Mouse (Mus musculus): Measurements from ENCODE around the gene Gm17617.

DNA sequence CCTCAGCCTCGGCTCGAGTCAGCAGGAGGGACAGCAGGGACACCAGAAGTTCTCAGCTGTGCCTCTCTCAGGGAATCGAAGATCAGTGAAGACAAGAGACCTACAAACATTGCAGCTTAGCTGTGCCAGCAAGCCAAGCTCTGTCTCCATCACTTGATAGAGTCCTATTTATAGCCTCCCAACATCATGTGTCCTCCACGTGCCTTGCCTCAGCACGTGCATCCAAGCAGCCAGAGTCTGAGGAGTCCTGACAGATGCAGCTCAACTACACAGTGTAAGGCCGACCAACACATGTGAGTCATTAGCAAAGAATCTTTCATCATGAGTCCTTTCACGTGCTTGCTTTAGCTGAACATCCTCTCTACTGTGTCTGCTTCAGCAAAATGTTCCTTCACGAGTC is 25.7 kb downstream of the Gm17617 start:
- TF ChIP-seq CTCF (IDR thresholded peaks at IDR 0.05; ENCODE audit: low read depth) = no peak
- no peak for TF ChIP-seq EP300 (optimal IDR thresholded peaks at IDR 0.05)

Data from stomach, postnatal 0 days (tissue).